Mouse (Mus musculus) layer of hippocampus, postnatal 10 days (tissue): ENCODE measurements at regions not wholly inside any gene's neighbourhood (a gene's known extent, or its start where the extent isn't known, plus 50 kb on each side); places are given as distances from the start of the nearest gene placed in this dataset.

Experiments used
- DNase-seq, 2 experiments: peaks; one replicate each; pipeline ENCODE4 v3.0.0; 2021; ENCODE audit warnings: low spot score in 2 of 2

DNA sequence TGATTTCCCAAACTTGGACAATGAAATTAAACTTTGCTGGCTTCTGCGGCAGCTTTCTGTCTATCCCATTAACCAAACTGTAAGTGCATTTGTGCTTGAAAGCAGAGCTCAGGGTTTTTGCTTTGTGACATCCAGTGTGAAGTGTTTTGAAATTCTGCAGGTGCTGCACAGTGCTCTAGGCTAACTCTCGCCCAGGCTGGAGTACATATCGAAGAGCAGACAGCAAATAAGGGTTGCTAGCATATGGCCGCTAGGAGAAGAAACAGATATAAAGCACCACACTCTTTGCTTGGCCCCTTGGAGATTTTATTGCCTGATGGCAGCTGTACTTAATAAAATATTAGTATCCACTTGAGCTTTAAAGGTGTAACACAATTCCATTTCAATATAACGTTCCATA is 307.5 kb downstream of the Gm10295 start:
- no peak for DNase-seq

DNA sequence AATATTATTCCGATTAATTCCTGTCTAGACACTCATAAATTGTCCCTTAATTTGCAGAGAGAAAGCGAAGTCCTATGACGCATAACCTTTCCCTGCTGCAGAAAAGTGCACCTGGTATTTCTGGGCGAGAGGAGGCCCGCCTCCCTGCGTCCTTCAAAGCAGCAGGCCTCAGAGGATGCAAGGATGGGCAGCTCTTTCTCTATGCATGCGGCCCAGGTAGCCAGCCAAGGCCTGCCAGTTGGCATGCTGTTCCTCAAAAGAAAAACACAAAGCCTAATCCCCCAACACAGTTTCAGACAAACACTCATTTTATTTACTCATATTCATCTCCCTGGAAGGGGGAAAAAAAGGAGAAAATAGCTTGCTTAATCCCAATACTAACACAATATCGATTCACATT is 308.2 kb downstream of the Gm10295 start:
- no peak for DNase-seq

DNA sequence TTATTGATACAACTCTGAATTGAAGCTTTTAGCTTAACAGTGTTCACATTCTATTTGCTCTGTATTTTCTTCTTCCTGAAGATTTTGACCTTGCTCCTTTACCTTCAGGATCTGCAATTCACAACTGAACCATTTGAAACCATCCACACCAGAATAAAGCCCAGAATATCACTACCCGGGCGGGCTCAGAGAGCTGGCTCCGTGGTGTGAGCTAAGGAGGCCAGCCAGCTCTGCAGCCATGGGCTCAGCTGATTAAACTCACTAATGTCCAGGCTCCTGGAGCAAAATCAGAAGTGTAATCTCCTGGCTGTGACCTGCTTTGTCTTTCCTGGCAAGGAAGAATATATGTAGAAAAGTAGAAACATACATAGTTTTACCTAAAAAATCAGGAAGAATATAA is 309.9 kb downstream of the Gm10295 start:
- no peak for DNase-seq

DNA sequence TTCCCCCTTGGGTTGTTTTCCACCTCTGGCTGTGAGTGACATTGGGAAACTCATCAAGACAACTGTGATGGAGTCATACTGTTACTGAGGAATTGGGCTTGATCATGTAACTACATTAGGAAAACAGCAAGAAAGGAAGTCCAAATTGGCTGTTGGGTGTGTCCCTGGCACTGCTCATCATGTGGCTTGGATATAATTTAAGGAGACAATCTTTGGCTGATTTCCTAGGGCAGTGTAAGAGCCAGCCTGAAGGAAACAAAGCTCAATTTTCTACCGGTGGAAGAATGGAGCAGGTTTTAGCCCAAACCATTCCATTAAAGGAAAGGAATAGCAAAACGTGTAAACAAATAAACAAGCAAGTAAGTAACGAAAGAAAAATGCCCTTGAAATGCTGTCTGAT is 310.4 kb downstream of the Gm10295 start:
- DNase-seq: no peak

DNA sequence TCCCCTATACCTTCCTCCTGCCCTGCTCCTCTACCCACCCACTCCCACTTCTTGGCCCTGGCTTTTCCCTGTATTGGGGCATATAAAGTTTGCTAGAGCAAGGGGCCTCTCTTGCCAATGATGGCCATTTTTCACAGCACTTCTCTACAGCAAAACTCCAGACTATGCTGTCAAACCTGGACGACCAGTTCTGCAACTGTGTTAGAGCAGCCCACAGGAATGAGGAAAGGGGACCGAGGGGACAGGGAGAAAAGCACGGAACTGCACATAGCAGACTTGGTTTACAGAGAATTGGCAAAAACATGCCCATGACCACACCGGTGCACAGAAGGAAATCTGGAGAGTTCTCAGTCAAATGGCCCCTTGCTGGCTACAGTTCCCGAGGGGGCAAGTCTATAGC is 312.7 kb downstream of the Gm10295 start:
- no peak for DNase-seq

DNA sequence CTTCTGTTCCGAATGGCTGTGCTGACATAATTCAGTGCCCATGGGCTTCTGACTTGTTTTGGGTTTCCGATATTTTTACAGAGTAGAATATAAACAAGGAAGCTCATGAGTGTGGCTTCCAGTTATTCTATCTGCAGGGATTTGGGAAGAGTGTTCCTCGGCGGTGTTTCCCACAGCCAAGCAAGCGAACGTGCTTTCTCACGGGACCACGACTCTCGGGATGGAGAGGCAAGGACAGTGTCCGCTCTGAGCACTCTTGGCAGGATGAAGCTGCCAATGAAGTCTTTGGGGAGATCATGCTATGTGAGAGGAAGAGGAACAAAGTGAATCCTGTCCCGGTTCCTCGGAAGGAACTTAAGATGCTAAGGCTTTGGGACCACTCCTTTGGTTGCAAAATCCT is 318.2 kb downstream of the Gm10295 start:
- DNase-seq: no peak

DNA sequence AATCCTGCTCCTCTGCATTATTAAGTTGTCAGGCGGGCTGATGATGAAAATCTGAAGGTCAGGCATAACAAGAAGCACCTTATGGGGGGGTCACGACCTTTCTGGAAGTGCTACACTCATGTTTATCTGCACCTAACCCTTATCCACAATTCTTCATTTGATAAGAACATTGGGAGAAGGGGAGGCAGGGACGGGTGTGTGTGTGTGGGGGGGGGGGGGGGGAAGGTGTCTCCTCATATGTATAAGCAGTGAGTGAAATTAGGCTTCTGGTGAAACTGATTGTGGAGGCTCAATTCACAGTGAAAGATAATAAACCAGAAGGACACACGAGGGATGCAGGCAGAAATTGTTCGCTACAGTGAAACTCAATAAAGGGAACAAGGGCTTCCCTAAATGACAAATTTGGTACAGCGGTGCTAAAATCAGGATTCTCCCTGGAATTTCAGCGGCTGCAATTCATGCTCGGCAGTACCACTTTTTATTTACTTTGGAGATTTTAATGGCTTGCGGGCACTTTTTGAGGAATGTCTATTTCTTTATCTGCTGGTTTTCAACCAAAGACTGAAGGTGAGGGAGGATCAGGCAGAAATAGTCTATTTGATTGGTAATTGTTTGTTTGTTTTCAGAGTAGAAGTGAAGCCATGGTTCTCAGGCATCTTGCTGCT is 327.2 kb downstream of the Gm10295 start:
- no peak for DNase-seq

DNA sequence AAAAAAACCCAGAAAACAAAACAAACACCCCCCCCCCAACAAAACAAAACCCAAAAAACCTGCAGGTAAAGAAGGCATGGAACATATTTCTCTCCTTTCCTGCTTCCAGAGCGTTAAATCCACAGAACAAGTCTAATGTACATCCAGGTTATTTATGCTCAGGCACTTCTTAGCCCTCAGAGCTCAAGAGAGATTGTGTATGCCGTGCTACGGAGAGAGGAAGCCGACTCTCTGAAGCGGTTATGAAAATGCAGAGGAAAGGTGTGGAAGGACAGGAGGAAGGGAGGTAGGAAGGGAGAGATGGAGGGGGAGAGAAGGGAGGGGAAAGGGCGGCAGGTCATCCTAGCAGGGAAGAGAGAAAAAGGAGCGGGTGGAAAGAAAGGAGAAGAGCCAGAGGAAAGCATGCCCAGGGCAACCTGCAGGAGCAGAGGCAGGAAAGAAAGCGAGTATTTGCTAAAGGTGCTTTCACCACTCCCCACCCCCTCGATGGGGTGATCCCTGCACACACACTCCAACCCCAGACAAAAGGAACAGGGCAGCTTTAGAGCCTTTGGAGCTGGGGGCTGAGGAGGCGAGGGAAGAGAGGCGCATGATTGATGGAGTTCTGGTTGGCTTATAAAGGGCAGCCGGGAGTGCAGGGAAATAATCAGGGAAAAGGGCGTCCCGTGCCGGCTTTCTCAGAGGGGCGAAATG is 327.9 kb downstream of the Gm10295 start:
- DNase-seq: no peak
